Mouse (Mus musculus) spleen, adult 10 weeks (tissue): ENCODE results near the gene Hist1h4f. TPM values are rescaled to one million over a fixed set of nuclear protein-coding genes. Genes with fewer than 3 reads are reported as not detected.

Experiments used
- polyA plus RNA-seq: library from polyadenylated mRNA; stranded (reverse); fragments of 350-450 nt; fragmentation: Illumina TruSeq; extraction: RNeasy Lipid Tissue Mini Kit (QIAGEN cat#74804); gene quantifications from one replicate; pipeline ENCODE4 v1.2.3, GENCODE M21; 2015; ENCODE audit warnings: low replicate concordance; ENCODE audit not compliant: insufficient read depth

Gene Hist1h4f
- polyA plus RNA-seq, 1 experiment from 2014 or later, result not detected

Other genes with a start within 250 kb of the Hist1h4f start
- 40.2 TPM for gene Zfp322a, start 182.4 kb downstream of the Hist1h4f start, polyA plus RNA-seq
- 3.6 TPM for gene Abt1, start 127.8 kb downstream of the Hist1h4f start, polyA plus RNA-seq
- gene Btn1a1, start 85.7 kb downstream of the Hist1h4f start, polyA plus RNA-seq, result 0.23 TPM
- 0.15 TPM for gene Btn2a2, start 62.8 kb downstream of the Hist1h4f start, polyA plus RNA-seq
- gene Hist1h4h, start 20.6 kb downstream of the Hist1h4f start, polyA plus RNA-seq, result not detected
- gene Hist1h2af, start 17.7 kb downstream of the Hist1h4f start, polyA plus RNA-seq, result not detected
- not detected for gene Hist1h3g, start 16.2 kb downstream of the Hist1h4f start, polyA plus RNA-seq
- gene Hist1h2bh, start 8.3 kb downstream of the Hist1h4f start, polyA plus RNA-seq, result 0.36 TPM
- not detected for gene Hist1h3f, start 7.6 kb downstream of the Hist1h4f start, polyA plus RNA-seq
- 0.11 TPM for gene Hist1h1d, start 1.6 kb upstream of the Hist1h4f start, polyA plus RNA-seq
- gene Hist1h3e, start 10.7 kb upstream of the Hist1h4f start, polyA plus RNA-seq, result not detected
- gene Hist1h2ae, start 19.6 kb upstream of the Hist1h4f start, polyA plus RNA-seq, result 0.52 TPM
- gene Hist1h2bg, start 19.7 kb upstream of the Hist1h4f start, polyA plus RNA-seq, result 1.1 TPM
- gene Hist1h2bf, start 22.5 kb upstream of the Hist1h4f start, polyA plus RNA-seq, result not detected
- not detected for gene Hist1h2ad, start 22.7 kb upstream of the Hist1h4f start, polyA plus RNA-seq
- gene Hist1h3d, start 24.1 kb upstream of the Hist1h4f start, polyA plus RNA-seq, result 0.39 TPM
- not detected for gene Hist1h4d, start 29.9 kb upstream of the Hist1h4f start, polyA plus RNA-seq
- gene Hist1h2be, start 69.5 kb upstream of the Hist1h4f start, polyA plus RNA-seq, result 3.3 TPM
- gene Hist1h1e, start 70.9 kb upstream of the Hist1h4f start, polyA plus RNA-seq, result 0.40 TPM
- 0.75 TPM for gene Hist1h2ac, start 132.3 kb upstream of the Hist1h4f start, polyA plus RNA-seq
- gene Hist1h2bc, start 132.6 kb upstream of the Hist1h4f start, polyA plus RNA-seq, result 19.4 TPM
- gene Hist1h1t, start 144.2 kb upstream of the Hist1h4f start, polyA plus RNA-seq, result not detected
- not detected for gene Hist1h4c, start 146.8 kb upstream of the Hist1h4f start, polyA plus RNA-seq
- 28.5 TPM for gene Hfe, start 159.2 kb upstream of the Hist1h4f start, polyA plus RNA-seq
- gene Hist1h1c, start 187.2 kb upstream of the Hist1h4f start, polyA plus RNA-seq, result 26.6 TPM
- gene Hist1h3c, start 194.0 kb upstream of the Hist1h4f start, polyA plus RNA-seq, result not detected
- gene Hist1h2bb, start 195.1 kb upstream of the Hist1h4f start, polyA plus RNA-seq, result not detected
- not detected for gene Hist1h2ab, start 199.5 kb upstream of the Hist1h4f start, polyA plus RNA-seq
- not detected for gene Hist1h3b, start 200.6 kb upstream of the Hist1h4f start, polyA plus RNA-seq
- gene Hist1h4b, start 205.4 kb upstream of the Hist1h4f start, polyA plus RNA-seq, result not detected
- gene Hist1h4a, start 209.6 kb upstream of the Hist1h4f start, polyA plus RNA-seq, result not detected
- not detected for gene Hist1h3a, start 210.7 kb upstream of the Hist1h4f start, polyA plus RNA-seq
- not detected for gene Hist1h1a, start 212.0 kb upstream of the Hist1h4f start, polyA plus RNA-seq
- gene Trim38, start 218.3 kb upstream of the Hist1h4f start, polyA plus RNA-seq, result not detected